Mouse (Mus musculus): ENCODE measurements around the gene Tead1.
A peak's percentile ranks its signal among the peaks of the same experiment; 100 is the strongest.

The Tead1 gene

DNA sequence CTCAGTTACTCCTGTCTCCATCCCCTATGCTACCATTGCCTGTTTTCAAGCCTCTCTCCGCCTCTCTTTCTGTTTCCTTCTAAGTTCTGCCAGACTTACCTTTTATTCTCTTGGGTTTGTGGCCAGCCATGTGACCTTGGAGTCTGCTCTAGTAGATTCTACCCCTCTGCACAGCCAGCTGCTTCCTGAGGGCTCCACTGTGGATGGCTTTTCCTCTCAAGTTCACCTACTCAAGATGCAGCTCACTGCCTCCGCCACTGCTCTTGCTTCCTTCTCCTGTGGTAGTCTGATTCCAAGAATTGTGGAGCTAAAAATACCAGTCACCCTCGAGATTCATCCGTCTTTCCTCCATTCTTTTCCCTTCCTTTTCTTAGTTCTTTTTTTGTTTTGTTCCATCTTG lies 140.7 kb downstream of the Tead1 start:
- no peak for DNase-seq

DNA sequence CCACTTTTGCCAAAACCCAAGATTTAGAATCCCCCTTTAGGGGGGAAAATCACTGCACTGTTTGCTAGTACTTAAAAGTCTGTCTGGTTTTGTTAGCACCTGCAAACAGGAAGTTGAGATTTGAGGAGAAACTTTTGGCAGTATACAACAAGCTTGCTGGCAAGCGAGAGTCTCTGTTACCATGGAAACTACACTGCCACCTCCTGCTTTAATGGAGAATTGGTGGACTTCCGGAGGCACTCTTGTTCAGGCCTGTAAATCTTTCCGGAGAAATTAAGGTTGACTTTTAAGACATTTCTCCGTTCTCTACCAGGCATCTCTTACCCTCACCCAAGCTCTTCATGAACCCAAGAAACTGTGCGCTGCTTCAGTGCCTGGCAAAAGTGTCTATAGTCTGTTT lies 143.8 kb downstream of the Tead1 start:
- peak in 1 of 2 experiments; percentile 55 for DNase-seq

DNA sequence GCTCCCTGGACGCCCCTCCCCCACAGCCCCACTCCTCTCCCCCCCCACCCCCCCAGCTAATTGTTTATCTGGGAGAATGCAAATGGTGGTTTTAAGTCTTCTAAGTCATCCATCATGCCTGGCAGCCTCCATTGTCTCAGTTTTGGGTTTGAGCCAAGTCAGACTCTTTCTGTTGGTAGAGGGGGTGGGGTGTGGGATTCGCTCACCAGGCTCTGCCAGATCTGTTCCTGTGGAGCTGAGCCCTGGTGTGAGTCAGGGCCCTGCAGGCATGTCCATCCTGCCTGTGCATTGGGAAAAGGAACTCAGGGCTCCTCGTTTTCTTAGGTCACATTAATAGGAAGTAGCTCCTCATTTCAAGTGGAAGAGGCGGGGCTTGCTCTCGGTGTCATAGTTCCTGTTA lies 144.5 kb downstream of the Tead1 start:
- DNase-seq: peak; percentile 74 to 83

DNA sequence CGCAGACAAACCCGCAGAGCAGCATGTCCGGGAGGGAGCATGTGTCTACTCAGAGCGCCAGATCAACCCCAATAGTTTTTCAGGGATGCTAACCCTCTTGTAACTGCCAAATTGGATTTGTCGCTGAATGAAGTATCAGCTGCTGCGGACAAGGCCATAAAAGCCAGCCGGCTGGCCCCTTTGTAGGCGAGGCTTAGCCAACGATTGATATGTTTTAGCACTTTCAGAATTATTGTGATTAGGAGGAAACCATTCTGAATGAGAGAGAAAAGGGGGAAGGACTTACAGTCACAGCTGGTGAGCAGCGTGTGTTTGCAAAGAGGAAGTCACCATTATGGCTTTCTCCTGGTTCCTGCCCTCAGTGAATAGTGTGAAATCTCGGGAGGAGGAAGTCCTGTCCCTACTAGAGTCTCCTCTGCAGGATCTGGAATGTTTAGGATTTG lies 146.2 kb downstream of the Tead1 start:
- no peak for DNase-seq

DNA sequence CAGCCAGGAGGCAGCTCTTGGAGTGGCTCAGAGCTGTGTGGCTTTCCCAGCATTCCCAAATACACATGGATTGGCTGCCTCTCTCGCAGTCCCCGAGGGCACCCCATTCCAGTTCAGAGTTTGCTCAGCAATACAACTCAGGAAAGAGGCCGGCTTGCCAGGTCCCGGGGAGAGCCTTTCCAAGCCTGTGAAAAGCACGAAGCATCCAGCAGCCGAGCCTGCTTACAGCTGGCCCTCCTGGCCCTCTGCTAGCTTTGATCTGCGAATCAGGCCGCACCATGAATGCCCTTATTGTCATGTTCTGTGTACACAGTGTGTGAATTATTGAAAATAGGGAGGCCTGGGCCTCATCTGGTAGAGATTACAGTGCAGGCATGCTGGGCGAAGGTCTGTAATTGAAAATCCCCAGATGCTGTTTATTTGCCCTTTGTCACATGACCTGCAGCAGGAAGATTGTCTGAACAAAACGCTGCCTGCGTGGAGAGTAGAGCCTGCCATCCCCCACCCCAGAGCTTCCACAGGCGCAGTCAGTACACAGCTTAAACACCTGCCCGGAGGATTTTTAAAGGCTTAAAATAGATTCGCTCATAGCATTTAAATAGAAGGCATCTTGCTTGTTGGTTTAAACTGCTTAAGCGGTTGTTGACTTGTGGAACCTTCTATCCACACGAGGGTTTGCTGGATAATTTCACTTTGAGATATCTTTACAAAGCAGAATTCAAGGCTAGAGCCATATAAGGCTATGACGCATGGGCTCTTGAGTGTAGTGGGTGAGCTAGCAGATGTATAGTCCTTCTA lies 147.2 kb downstream of the Tead1 start:
- peak; percentile 71 to 73 for DNase-seq

DNA sequence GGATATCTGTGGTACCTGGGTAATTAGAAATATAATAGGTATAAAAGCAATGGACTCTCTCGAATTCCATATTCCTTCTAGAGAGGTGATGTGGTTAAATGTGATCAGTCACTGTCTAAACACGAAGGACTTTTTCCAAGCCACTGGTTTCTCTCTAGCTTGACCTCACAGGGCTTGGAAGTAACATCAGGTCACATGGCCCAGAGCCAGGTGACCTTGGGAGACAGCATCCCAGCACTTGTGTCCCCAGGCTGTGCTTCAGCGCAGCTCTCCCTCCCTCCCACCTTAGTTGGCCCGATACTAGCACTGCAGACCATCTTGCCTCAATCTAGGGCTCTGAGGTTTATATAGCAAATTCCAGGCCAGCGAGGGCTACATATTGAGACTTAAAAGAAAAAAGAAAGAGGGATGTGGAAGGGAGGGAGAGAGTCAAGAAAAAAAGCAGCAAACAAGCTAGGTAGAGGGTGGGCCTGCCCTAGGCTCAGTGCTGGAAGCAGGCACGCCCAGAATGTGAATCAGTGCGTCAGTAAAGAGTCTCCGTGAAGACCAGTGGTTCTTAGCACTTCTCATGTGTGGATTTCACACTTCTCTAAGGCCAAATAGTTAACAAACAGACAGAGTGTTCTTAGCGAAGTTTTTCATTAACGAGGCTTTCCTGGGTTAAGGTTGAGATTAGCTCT lies 149.0 kb downstream of the Tead1 start:
- DNase-seq: peak; percentile 90 to 91

DNA sequence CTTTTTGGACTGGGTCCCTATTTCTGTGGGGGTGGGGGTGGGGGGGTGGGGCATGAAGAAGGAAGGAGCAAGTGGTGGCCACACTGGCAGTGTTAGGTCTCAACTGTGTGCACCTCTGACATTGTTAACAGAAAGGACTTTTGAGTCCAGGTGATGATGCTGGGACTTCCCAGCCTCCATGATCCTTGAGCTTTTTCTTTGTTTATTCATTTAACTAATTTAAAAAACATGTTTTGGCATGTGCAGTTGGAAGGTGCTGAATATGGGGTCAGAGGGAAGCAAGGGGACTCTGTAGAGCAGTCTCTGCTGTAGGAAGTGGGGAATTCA lies 149.5 kb downstream of the Tead1 start:
- no peak for DNase-seq

DNA sequence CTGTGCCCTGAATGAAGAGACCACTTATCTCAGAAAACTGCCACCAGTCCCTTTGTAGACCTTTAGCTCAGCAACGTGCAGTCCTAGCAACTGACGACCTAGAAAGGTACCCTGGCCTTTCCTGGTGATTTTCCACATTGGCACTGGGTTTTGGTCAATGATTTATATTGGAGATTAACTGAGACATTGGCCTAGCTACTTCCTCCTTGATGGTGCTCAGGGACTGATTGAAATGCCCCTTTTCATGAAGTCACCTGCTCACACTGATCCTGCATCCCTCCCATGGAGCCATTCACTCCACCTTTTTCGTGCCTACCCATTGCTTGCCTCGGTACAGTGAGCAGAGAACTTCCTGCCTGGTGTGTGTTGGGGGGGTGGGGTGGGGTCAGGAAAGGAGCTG lies 151.8 kb downstream of the Tead1 start:
- peak; percentile 58 to 86 for DNase-seq

DNA sequence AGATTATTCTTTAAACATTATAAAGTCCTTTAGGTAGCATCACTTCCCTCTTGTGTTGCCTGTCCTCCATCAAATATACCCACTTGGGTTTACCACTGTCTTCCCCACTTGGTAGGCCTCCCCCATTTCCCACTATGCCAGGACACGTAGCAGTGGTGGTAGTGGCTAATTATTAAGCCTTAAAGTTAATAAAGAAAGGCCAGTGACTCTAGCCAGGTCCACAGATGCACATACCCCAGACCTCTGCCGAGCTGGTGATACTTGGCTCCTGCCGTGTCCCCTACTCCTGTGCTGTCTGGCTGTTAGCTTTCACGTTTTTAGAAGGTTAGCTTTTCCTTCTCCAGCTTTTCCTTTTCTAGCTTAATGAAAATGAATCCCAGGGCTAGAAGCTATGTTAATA lies 152.3 kb downstream of the Tead1 start:
- DNase-seq: peak; percentile 71 to 84

DNA sequence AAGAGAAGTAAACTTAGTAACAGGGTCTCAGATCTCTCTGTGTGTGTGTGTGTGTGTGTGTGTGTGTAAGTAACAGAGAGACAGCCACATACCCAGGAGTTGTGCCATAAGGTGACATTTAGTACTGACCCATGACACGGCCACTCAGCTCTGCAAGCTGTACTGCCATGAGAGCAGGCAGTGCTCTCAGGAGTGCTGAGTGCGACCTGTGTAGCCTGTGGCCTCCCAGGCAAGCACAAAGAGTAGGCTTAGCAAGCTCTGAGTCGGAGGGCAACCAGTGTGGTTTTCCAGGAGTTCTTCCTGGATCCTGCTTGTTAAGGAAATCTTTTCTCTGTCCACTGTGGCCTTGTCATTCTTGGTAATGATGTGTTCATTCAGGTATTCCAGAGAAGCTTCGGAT lies 154.0 kb downstream of the Tead1 start:
- peak in 1 of 2 experiments; percentile 40 for DNase-seq

DNA sequence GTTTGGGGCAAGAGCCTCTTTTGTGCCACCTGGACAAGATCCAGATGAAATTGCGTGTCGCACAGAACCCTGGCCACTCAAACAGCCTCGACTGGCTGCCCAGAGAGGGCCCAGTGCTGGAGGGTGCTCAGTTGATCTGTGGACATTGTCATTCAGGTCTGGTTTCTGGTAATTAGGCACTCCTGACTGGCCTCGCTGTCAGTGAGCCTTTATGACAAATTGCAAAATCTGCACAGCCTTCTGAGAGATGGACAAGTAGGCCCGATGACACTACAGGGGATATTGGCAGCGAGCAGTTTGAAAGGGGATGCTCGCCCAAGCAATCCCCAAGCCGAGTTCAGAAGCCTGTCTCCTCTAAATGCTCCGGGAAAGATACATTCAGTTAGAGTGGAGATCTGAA lies 157.0 kb downstream of the Tead1 start:
- DNase-seq: no peak

DNA sequence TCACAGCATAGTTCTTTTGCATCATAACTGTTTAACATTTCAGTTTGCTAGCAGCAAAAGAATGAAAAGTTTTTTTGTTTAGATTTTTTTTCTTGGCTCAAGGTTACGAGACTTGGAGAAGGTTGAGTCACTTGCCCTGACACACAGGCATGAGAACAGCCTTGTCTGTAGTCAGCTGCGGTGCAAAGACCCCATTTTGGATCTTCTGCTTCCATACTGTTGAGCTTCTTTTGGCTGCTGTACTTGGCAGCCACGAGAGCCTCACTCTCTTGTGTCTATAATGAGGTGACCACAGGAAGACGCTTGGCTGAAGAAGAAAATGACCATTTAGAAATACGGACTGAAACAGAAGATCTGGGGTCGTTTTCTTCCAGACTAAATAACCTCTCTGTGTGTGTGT lies 159.0 kb downstream of the Tead1 start:
- DNase-seq: no peak

DNA sequence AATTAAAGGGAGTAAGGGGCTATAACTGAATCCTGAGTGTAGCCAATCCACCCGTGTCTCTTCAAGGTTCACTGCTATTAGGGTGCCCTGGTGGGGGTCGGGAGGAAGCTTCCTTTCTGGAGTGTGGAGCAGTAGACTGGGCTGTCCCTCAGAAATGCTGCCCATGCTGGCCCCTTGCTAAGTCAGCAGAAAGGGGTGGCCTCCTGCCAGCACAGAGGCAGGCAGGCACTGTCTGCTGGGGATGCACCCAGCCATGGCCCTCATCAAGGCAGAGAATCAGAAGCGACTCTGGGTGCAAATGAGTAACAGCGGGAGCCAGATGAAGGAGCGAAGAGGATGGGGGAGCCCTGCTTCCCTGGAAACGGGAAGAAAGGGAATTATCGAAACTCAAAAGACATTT lies 161.2 kb downstream of the Tead1 start:
- DNase-seq: peak; percentile 73 to 83

DNA sequence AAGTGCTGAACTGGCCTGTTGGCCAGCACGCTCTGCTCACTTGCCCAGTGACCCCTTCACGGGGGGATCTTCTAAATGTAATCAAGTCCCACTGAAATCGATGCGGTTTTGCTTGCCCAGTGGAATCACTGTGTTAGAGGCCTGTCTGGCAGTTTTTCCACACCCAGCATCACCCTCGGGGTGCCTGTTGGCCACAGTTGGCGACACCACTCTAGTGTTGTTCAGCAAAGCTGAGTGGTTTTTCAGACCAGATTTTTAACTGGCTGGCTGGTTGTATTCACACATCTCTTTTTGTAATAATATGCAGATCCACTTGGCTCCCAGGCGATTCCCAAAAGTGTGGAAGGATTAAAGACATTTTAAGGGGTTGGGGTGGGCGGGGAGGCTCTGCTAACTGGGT lies 161.8 kb downstream of the Tead1 start:
- no peak for DNase-seq

DNA sequence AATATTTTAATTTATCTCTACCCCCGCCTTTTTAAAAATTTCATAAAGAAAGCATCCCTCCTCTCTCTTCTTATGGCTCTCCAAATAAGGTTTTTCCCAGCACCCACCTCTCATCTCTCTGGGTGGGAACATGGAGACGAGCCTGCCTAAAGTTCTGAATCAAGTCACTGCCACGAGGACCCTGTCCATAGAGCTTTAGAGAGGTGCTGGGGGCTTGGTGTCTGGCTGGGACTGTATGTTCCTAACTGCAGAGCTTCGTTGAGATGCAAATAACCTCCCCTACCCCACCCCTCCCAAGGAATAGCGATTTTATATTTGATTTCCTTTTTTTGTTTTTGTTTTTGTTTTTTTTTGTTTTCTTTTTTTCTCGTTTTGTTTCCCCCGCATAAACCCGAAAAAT lies 162.4 kb downstream of the Tead1 start:
- DNase-seq: no peak

DNA sequence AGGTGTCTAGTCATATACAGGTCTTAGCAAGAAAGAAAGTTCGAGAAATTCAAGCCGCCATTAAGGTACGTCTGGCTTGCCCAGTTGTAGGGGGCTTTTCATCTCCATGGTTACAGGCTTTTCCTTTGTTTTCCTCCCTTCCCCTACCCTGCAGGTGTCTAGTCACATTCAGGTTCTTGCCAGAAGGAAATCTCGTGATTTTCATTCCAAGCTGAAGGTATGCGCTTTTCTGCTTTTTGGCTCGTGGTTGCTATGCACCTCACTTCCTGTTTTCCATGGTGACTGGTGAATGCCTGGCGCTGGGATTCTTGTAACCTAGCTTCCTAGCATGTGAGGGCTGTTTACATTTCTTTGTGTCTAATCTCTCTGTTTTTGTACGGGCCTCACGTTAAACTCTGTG lies 162.8 kb downstream of the Tead1 start:
- no peak for DNase-seq

DNA sequence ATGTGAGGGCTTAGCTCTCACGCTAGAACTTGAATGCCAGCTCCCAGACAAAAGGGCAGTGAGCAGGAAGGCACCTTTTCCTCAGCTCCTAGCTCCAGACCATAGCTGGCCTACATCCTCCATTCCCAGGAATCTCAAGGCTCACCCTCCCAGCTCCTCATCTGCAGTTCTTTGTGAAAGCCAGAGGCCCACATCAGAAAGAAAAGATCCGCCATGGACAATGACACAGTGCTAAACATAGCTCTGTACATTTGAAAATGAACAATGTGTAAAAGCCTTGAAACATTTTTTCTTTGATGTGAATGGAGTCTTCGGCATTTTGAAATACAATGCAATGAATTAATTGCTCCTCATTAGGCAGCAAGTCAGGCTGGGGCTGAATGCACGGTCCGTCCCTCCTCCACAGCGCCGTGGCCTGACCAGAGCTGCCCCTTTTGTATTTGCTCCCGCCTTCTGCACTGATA lies 172.2 kb downstream of the Tead1 start:
- DNase-seq: no peak

DNA sequence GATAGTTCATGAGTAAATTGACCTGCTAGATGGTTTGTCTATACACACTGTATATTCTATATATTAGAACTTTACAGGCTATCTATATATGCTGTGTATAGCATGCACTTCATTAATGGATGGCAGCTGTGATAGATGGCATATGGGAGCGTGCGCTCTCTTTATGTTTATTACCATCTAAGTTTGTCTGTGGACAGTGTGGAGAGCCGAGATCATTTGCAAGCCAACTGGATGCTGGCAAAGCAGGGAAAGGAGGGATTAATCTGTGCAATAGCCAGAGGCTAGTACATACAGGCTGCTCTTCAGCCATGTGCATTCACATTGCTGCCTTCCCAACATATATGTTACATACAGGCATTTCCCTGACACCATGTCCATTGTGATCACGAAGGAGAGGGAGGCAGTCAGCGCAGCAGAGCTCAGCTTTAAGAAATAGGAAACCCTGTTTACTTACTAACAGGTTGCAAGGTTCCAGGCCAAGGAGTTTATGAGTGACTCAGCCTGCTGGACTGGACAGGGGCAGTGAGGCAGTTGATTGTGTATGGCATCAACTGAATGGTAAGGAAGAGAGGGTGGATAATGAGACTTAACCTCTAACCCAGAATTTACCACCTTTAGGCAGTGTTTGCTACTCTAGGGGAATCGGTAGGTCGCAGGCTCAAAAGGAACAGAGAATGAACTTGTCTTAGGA lies 173.2 kb downstream of the Tead1 start:
- DNase-seq: peak; percentile 37 to 55

DNA sequence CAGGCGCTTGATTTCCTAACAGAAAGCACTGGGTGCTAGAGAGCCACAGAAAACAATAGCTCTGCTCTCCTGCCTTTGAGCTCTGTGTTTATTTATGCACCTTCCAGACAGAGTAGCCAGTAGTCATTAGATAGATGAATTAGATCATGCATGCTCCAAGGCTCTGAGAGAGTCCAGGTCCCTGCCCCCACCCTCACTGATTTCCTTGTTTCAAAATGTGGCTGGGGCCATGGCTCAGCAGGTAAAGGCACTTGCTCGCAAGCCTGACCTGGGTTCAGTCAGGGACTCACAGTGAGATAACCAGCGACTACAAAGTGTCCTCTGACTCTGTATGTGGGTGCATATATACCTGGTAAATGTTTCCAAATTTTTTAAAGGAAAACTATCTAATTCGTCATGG lies 174.7 kb downstream of the Tead1 start:
- DNase-seq: no peak

DNA sequence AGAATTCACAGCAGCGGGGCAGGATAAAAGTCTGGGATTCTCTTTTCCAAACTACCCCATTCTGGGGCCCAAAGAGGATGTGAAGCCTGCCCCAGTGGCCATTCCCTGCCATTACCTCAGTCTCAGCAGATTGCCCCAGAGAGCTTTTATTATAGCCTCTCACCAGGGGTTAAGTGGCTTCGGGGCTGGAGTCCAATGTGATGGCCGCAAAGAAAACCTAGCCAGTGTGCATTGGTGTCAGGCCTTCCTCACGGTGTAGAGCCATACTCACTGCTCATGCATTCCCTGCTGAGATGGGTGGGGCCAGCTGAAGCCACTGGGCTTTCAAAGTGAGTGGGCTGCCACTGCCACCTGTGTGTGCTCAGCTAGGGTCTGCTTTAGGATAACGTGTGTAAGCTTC lies 175.4 kb downstream of the Tead1 start:
- no peak for DNase-seq

DNA sequence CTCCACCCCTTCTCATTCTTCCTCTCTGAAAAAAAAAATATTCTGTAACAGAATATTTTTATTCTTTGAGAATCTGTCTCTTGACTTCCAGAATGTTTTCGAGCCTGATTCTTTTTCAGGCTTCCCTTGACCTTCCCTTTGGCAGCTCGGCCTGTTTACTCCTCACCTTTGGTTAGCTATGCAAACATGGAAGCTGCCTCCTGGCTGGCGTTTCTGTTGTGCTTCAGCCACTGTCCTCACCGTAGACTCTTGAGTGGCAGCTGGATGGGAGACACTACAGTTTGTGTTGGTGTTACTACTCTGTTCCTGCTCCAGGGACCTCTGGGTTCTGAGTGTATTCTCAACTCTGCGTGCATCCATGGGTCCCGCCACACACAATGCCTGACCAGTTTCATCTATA lies 176.3 kb downstream of the Tead1 start:
- DNase-seq: no peak

DNA sequence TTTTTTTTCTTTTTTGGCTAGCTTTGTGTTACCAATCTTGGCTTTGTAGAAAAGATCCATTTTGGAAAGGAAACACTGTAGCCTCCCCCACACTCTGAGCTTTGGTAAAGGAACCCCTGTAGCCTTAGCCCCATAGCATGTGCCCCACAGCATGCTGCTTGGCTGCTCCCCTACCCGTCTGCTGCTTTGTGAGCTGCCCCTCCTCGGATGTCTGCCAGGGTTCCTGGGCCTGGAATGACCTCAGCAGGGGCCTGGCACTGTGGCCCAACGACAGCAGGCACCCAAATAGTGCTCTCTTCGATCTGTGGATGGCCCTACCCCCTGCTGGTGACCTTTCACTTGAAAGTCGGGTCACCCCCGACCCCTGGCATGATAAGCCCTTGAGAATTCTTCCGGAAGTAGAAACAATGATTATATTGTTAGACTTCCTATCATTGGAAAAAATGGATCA lies 177.0 kb downstream of the Tead1 start:
- DNase-seq: peak in 1 of 2 experiments; percentile 33

DNA sequence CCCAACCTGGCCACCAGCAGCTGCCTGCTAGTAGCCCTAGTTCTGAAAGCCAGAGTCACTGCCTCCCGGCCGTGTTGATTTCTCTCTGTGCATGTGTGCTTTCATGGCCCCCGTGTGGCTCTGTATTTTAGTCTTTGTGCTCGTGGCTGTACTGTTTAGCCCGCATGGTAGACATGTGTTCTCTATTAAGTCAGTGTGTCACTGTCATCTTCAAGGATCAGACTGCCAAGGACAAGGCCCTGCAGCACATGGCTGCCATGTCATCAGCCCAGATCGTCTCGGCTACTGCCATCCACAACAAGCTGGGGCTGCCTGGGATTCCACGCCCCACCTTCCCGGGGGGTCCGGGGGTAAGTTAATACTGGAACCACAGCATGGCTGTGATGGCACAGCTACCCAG lies 177.5 kb downstream of the Tead1 start:
- no peak for DNase-seq

DNA sequence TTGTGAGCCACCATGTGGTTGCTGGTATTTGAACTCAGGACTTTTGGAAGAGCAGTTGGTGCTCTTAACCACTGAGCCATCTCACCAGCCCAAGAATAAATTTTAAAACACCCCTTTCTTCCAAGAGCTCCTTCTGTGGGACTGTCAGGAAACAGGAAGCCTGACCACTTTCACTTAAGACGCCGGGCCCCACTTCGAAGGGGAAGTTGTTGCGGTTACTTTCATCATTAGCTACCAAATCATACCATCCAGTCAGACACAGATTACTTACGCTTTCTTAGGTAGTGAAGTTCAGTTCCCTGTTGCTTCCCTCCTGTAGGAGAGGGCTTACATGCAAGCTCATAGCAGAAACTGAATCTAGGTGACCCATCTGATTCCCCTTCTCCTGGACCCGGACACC lies 180.8 kb downstream of the Tead1 start:
- DNase-seq: no peak

Data from kidney, postnatal 36 days (tissue).